Mouse (Mus musculus) ES-E14 (cell line): ENCODE measurements around the gene Ctu2.

Experiments
- HCFC1 ChIP-seq: IDR thresholded peaks from 2 replicates; pipeline ENCODE4 v1.6.1; 2012; ENCODE audit warnings: low read length, inconsistent platforms, borderline replicate concordance; ENCODE audit not compliant: insufficient read depth
- MAFK ChIP-seq: IDR thresholded peaks from 2 replicates; pipeline ENCODE4 v1.6.1; 2014; ENCODE audit warnings: mild to moderate bottlenecking, low read depth, low read length, inconsistent platforms; ENCODE audit not compliant: insufficient read depth
- ZC3H11A ChIP-seq: IDR thresholded peaks from 2 replicates; pipeline ENCODE4 v1.6.1; 2012; ENCODE audit warnings: low read depth, mild to moderate bottlenecking, inconsistent platforms, low read length, borderline replicate concordance
- ZNF384 ChIP-seq: IDR thresholded peaks from 2 replicates; pipeline ENCODE4 v1.6.1; 2012; ENCODE audit warnings: low read depth, low read length, inconsistent platforms

GRCm38 (mm10) chr8:122444058-122444748, 31.7 kb upstream of the Ctu2 start:
- TF ChIP-seq ZC3H11A (no peak), HCFC1 (peak; percentile 74; the same call in 1 of the 2 replicates), MAFK (no peak), ZNF384 (no peak)
